Mouse (Mus musculus) lung, postnatal 0 days (tissue): ENCODE results near the gene Slc38a7.
A peak's percentile ranks its signal among the peaks of the same experiment; 100 is the strongest.

Source experiments
- CTCF ChIP-seq: IDR thresholded peaks from 2 replicates; pipeline ENCODE4 v1.5.1; 2016; ENCODE audit warnings: antibody characterized with exemption, mild to moderate bottlenecking
- EP300 ChIP-seq: IDR thresholded peaks from 2 replicates; pipeline ENCODE4 v1.6.1; 2016; ENCODE audit warnings: antibody characterized with exemption, mild to moderate bottlenecking, control low read depth

- TF ChIP-seq CTCF, result no peak
- peak; percentile 15; the same call in 1 of the 2 replicates for TF ChIP-seq EP300
Observed at GRCm38 (mm10) chr8:95822699-95823098, 30.6 kb downstream of the Slc38a7 start.
